Mouse (Mus musculus) liver, embryonic 14.5 days (tissue): ENCODE measurements around the gene 1700001K19Rik. TPM values are rescaled to one million over a fixed set of nuclear protein-coding genes. Genes with fewer than 3 reads are reported as not detected.
"Not testable (repeated sequence)": the region's sequence is repeated elsewhere in the genome, so short reads cannot be mapped to it uniquely, and the experiment has no call there.

Experiments used
- ATAC-seq: fragments of 200-750 bp; cut with Nextera tagmentation; 2 replicates; pipeline ENCODE4 v1.8.0; 2017; ENCODE audit warnings: moderate number of reproducible peaks, mild to moderate bottlenecking, moderate library complexity; ENCODE audit not compliant: insufficient read depth
- DNase-seq, 3 experiments: peaks; one replicate each; pipeline ENCODE4 v3.0.0-alpha.2; 2012 to 2013; ENCODE audit warnings: low read depth in 3 of 3, low spot score in 3 of 3
- H3K27ac ChIP-seq: fragments of 300-500 bp; sonication (generic); 2 replicates; pipeline ENCODE4 v1.5.1; 2014; ENCODE audit warnings: moderate library complexity, mild to moderate bottlenecking, control low read depth, inconsistent platforms
- H3K27me3 ChIP-seq: fragments of 300-500 bp; sonication (generic); 2 replicates; pipeline ENCODE4 v1.6.1; 2014; ENCODE audit warnings: mild to moderate bottlenecking, low read length, moderate library complexity; ENCODE audit not compliant: control insufficient read depth, insufficient read depth
- H3K36me3 ChIP-seq: fragments of 300-500 bp; sonication (generic); replicated peaks from 2 replicates; pipeline ENCODE4 v1.6.1; 2014; ENCODE audit warnings: low read depth; ENCODE audit not compliant: control insufficient read depth, insufficient read depth
- H3K4me1 ChIP-seq, 2 experiments: fragments of 200-500 bp in 1 of 2; fragments of 300-500 bp in 1 of 2; sonication (generic) in 1 of 2; replicated peaks; 2 replicates each; pipeline ENCODE4 v1.6.1; 2012 to 2014; ENCODE audit warnings: antibody characterized with exemption in 1 of 2, inconsistent platforms in 1 of 2, low read length in 1 of 2; ENCODE audit not compliant: control insufficient read depth in 2 of 2, insufficient read depth in 2 of 2
- H3K4me2 ChIP-seq: fragments of 300-500 bp; sonication (generic); 2 replicates; pipeline ENCODE4 v1.6.1; 2014; ENCODE audit warnings: low read depth, mild to moderate bottlenecking, control low read depth, moderate library complexity
- H3K4me3 ChIP-seq, 2 experiments: fragments of 200-500 bp in 1 of 2; fragments of 300-500 bp in 1 of 2; sonication (generic) in 1 of 2; 2 replicates each; pipeline ENCODE4 v1.5.1; 2012 to 2014; ENCODE audit warnings: low read depth in 2 of 2, low read length in 2 of 2, mild to moderate bottlenecking in 2 of 2, control low read depth in 1 of 2, inconsistent platforms in 1 of 2, moderate library complexity in 1 of 2; ENCODE audit not compliant: insufficient read depth in 1 of 2
- H3K9ac ChIP-seq: fragments of 300-500 bp; sonication (generic); replicated peaks from 2 replicates; pipeline ENCODE4 v1.6.1; 2014; ENCODE audit warnings: mild to moderate bottlenecking, control low read depth, moderate library complexity
- H3K9me3 ChIP-seq: fragments of 300-500 bp; sonication (generic); 2 replicates; pipeline ENCODE4 v1.6.1; 2016; ENCODE audit warnings: low read length, mixed read lengths; ENCODE audit not compliant: control insufficient read depth
- CTCF ChIP-seq: IDR thresholded peaks from 2 replicates; pipeline ENCODE4 v1.5.1; 2016; ENCODE audit warnings: antibody characterized with exemption, low read depth, control low read depth
- EP300 ChIP-seq: IDR thresholded peaks from 2 replicates; pipeline ENCODE4 v1.6.1; 2016; ENCODE audit warnings: antibody characterized with exemption, low read depth
- WGBS: fragments of 180-500 bp; shearing (Covaris S2); extraction: QIAGEN DNeasy Blood & Tissue Kit; methylation state at CpG from one replicate; pipeline ENCODE4 v1.1.7; 2014; ENCODE audit not compliant: insufficient replicate concordance; 5-methylcytosine and 5-hydroxymethylcytosine counted together
- polyA plus RNA-seq, 2 experiments: library from polyadenylated mRNA; depleted of rRNA in 1 of 2; stranded (reverse) in 1 of 2; unstranded in 1 of 2; fragments of >200 nt; fragmentation: Nextera tagmentation in 1 of 2; extraction: Ambion mirVana in 1 of 2; gene quantifications; 2 replicates each; pipeline versions ENCODE4 v1.2.1 to v1.2.3; 2012 to 2014

1700001K19Rik gene
- polyA plus RNA-seq, 2 experiments, result not detected

GRCm38 (mm10) chr12:110703682-110704081, 21.3 kb upstream of the 1700001K19Rik start:
- WGBS, result 61% methylated on average over 7 of the region's 7 CpGs
- no peak for ATAC-seq
- Histone ChIP-seq H3K4me3 (no peak overlapping the region), H3K4me1 (peaks cover 20 to 41% of the 10 kb centered on the region in 2 experiments), H3K27me3 (no peaks in the 10 kb centered on the region), H3K4me2 (no peak overlapping the region), H3K36me3 (no peaks in the 10 kb centered on the region), H3K27ac (no peak overlapping the region), H3K9me3 (no peaks in the 10 kb centered on the region), H3K9ac (no peak overlapping the region)
- no peak for TF ChIP-seq EP300
- no peak for TF ChIP-seq CTCF
- DNase-seq, result no peak

GRCm38 (mm10) chr12:110703008-110703471, 20.6 kb upstream of the 1700001K19Rik start:
- H3K4me2 ChIP-seq, result no peak overlapping the region
- H3K9ac ChIP-seq, result no peak overlapping the region
- H3K27me3 ChIP-seq, result no peaks in the 10 kb centered on the region
- DNase-seq (peak in 1 of 3 experiments; percentile 68), ATAC-seq (no peak)
- no peak overlapping the region for H3K4me3 ChIP-seq
- peaks cover 26 to 48% of the 10 kb centered on the region in 2 experiments for H3K4me1 ChIP-seq
- H3K9me3 ChIP-seq, result no peaks in the 10 kb centered on the region
- TF ChIP-seq CTCF (peak; percentile 98), EP300 (no peak)
- no peaks in the 10 kb centered on the region for H3K36me3 ChIP-seq
- WGBS, result 26% methylated on average over 8 of the region's 8 CpGs
- H3K27ac ChIP-seq, result no peak overlapping the region

- WGBS, result 49% methylated on average over 4 of the region's 4 CpGs
- Histone ChIP-seq H3K36me3 (no peaks in the 10 kb centered on the region), H3K4me1 (peaks cover 31 to 53% of the 10 kb centered on the region in 2 experiments), H3K4me3 (no peak within 1 kb of the TSS), H3K9ac (peak within 1 kb of the TSS; percentile 40), H3K27ac (peak within 1 kb of the TSS; percentile 50), H3K9me3 (no peaks in the 10 kb centered on the region), H3K4me2 (no peak within 1 kb of the TSS), H3K27me3 (no peaks in the 10 kb centered on the region)
- ATAC-seq (no peak), DNase-seq (no peak)
- TF ChIP-seq EP300, result no peak
- no peak for TF ChIP-seq CTCF
Measured at GRCm38 (mm10) chr12:110702556-110702955, 20.1 kb upstream of the 1700001K19Rik start, which contains the start of gene Hsp90aa1. Gene Hsp90aa1, minus strand, starts transcription at chr12:110702728.

GRCm38 (mm10) chr12:110701363-110701762, 18.9 kb upstream of the 1700001K19Rik start:
- H3K27me3 ChIP-seq, DNase-seq, H3K4me2 ChIP-seq, H3K36me3 ChIP-seq, H3K9me3 ChIP-seq, H3K4me3 ChIP-seq, ATAC-seq: not testable (repeated sequence)
- 3% methylated on average over 3 of the region's 3 CpGs for WGBS
- H3K27ac ChIP-seq, result peak overlapping the region; percentile 50
- H3K4me1 ChIP-seq, result peaks cover 36 to 56% of the 10 kb centered on the region in 2 experiments
- peak overlapping the region; percentile 40 for H3K9ac ChIP-seq

GRCm38 (mm10) chr12:110700730-110701129, 18.3 kb upstream of the 1700001K19Rik start:
- Histone ChIP-seq H3K9me3 (no peaks in the 10 kb centered on the region), H3K4me3 (no peak overlapping the region), H3K9ac (no peak overlapping the region; the same call in 1 of the 2 replicates), H3K36me3 (no peaks in the 10 kb centered on the region), H3K27ac (peak overlapping the region; percentile 45), H3K4me1 (peaks cover 36 to 51% of the 10 kb centered on the region in 2 experiments), H3K27me3 (no peaks in the 10 kb centered on the region), H3K4me2 (no peak overlapping the region)
- no peak for TF ChIP-seq EP300
- TF ChIP-seq CTCF, result no peak
- no peak for ATAC-seq
- 55% methylated on average over 2 of the region's 2 CpGs for WGBS
- DNase-seq, result no peak
